ENCODE assay signal across 10 mouse cellular contexts in the genomic region with DNA sequence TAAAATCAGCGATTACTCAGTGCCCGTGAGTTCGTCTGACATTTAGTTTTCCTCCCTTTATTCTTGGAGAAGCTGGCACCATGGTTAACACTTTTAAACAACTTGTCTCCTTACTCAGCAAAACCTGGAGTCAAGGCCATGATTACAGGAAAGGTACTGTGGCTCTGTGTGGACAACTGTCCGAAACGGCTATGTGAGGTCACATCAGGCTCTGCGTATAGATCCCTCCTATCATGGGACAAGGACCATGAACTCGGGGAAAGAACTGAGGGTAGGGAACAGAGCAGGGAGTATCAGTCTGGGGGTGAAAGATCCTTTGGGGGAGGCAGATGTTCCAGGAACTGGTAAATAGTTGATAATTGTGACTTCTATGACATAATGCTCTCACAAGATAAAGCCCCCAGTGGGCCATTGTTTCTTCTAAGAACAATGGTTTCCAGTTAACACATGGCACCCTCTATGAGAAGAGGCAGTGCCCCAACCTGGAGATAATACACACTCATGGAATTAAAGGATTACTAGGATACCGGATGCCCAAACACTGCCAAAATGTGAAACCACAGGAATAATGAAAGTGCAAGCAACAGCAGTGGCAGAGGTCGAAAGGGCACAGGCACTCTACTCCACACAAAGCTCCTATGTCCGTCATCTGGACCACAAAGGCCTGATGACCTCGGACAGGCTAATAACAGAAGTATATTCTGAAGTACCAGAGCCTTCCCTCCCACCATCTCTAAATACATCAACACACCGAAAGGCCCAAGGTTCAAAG.
DNase-seq lines count a peak whose midpoint lies in the region; ATAC-seq lines count a peak whose summit lies in the region.
"Had no signal": no experiment of that assay in that cellular context is flagged by ENCODE, and none has a peak within 500 bp of the region (broad histone marks: within the 10 kb centered on the region; RNA-seq: fewer than 3 reads in every experiment).

No protein-coding gene starts in this region.

- WGBS in kidney, embryonic 15.5 days: 57% methylated on average over 12 of the region's 12 CpGs
- WGBS in embryonic facial prominence, embryonic 13.5 days: 49% methylated on average over 12 of the region's 12 CpGs

- ATAC-seq in kidney, embryonic 15.5 days (replicated peaks; ENCODE audit: low FRiP score): no peak
- no peak for ATAC-seq in embryonic facial prominence, embryonic 13.5 days (ENCODE audit: insufficient number of reproducible peaks, insufficient read depth, low FRiP score, low TSS enrichment, low read depth)

- no peak overlapping the region for H3K9ac ChIP-seq in kidney, embryonic 15.5 days
- H3K9ac ChIP-seq in embryonic facial prominence, embryonic 13.5 days: no peak overlapping the region

- no peak overlapping the region for H3K4me3 ChIP-seq in kidney, embryonic 15.5 days (replicated peaks)
- H3K4me3 ChIP-seq in embryonic facial prominence, embryonic 13.5 days: no peak overlapping the region

- DNase-seq in heart, adult 11 months: peak; percentile 59
- no peak for DNase-seq in heart, adult 8-10 months (ENCODE audit: low spot score)
- no peak for DNase-seq in kidney, adult 11 months
- peak; percentile 47 for DNase-seq in 3T3-L1 (ENCODE audit: low read depth, low spot score)
- DNase-seq in cerebellum, adult 11 months: no peak
- DNase-seq in right cerebral cortex, postnatal 14 days: no peak
- DNase-seq: adrenal gland, postnatal 10 days; kidney, adult 2 months had no signal

- H3K4me2 ChIP-seq in kidney, embryonic 15.5 days: 0 out of 2 replicates have a peak overlapping the region, but pooled peaks have one; percentile 35
- no peak overlapping the region for H3K4me2 ChIP-seq in embryonic facial prominence, embryonic 13.5 days

- no peaks in the 10 kb centered on the region for H3K27me3 ChIP-seq in kidney, embryonic 15.5 days
- no peaks in the 10 kb centered on the region for H3K27me3 ChIP-seq in embryonic facial prominence, embryonic 13.5 days

- H3K4me1 ChIP-seq in kidney, embryonic 15.5 days: peaks cover 67% of the 10 kb centered on the region
- peaks cover 38% of the 10 kb centered on the region for H3K4me1 ChIP-seq in embryonic facial prominence, embryonic 13.5 days

- H3K9me3 ChIP-seq in kidney, embryonic 15.5 days (replicated peaks): no peaks in the 10 kb centered on the region
- no peaks in the 10 kb centered on the region for H3K9me3 ChIP-seq in embryonic facial prominence, embryonic 13.5 days

- H3K36me3 ChIP-seq in kidney, embryonic 15.5 days: no peaks in the 10 kb centered on the region
- H3K36me3 ChIP-seq in embryonic facial prominence, embryonic 13.5 days: no peaks in the 10 kb centered on the region

- peak overlapping the region; percentile 72 for H3K27ac ChIP-seq in kidney, embryonic 15.5 days
- H3K27ac ChIP-seq in embryonic facial prominence, embryonic 13.5 days: peak overlapping the region; percentile 68; the same call in 1 of the 2 replicates

Comparison
In these comparisons a context has a peak if more than half of its experiments do, and no peak if none do; other contexts are left out.
1. DNase-seq: peak in heart, adult 11 months (single experiment) and 3T3-L1 (single experiment); none in heart, adult 8-10 months (single experiment), kidney, adult 11 months (single experiment), cerebellum, adult 11 months (single experiment) and right cerebral cortex, postnatal 14 days (single experiment).